ENCODE assay signal across 25 mouse cellular contexts in genomic region chr13:117218092-117218491, GRCm38 (mm10). TPM values are rescaled to one million over a fixed set of nuclear protein-coding genes. Genes with fewer than 3 reads are reported as not detected.
DNase-seq lines count a peak whose midpoint lies in the region; ATAC-seq and TF ChIP-seq lines count a peak whose summit lies in the region.
"Had no signal": no experiment of that assay in that cellular context is flagged by ENCODE, and none has a peak within 500 bp of the region (broad histone marks: within the 10 kb centered on the region; RNA-seq: fewer than 3 reads in every experiment).

No protein-coding gene starts in this region.

- H3K27me3 ChIP-seq in spleen, adult 2 months (ENCODE audit: control insufficient read depth, insufficient read depth, low read length): peaks cover 9% of the 10 kb centered on the region
- H3K27me3 ChIP-seq in hindbrain, embryonic 11.5 days (ENCODE audit: control insufficient read depth, insufficient read depth, low read length): no peaks in the 10 kb centered on the region
- H3K27me3 ChIP-seq in kidney, adult 2 months (replicated peaks; ENCODE audit: control insufficient read depth, insufficient read depth, low read length): 0 out of 2 replicates have a peak, but pooled peaks cover 2% of the 10 kb centered on the region
- H3K27me3 ChIP-seq: forebrain, embryonic 13.5 days; heart, embryonic 12.5 days; hindbrain, embryonic 13.5 days; neural tube, embryonic 12.5 days had no signal

- TF ChIP-seq CTCF in spleen, adult 2 months (IDR thresholded peaks at IDR 0.05; ENCODE audit: extremely low read depth, insufficient read depth, insufficient read length, insufficient replicate concordance): no peak
- no peak for TF ChIP-seq CTCF in kidney, adult 2 months (conservative IDR thresholded peaks at IDR 0.05; ENCODE audit: insufficient read depth, insufficient read length, low read depth, low read length)

- peak overlapping the region; percentile 68 for H3K27ac ChIP-seq in spleen, adult 2 months (ENCODE audit: insufficient read depth, low read length)
- H3K27ac ChIP-seq in hindbrain, embryonic 11.5 days (ENCODE audit: low read depth, low read length): no peak overlapping the region
- H3K27ac ChIP-seq in kidney, adult 2 months (ENCODE audit: insufficient read depth, low read depth, low read length): no peak overlapping the region
- H3K27ac ChIP-seq: embryonic facial prominence, embryonic 13.5 days; forebrain, embryonic 13.5 days; hindbrain, embryonic 13.5 days; neural tube, embryonic 12.5 days had no signal

- no peak overlapping the region for H3K9ac ChIP-seq in hindbrain, embryonic 11.5 days (ENCODE audit: low read depth, low read length)
- H3K9ac ChIP-seq: embryonic facial prominence, embryonic 13.5 days; forebrain, embryonic 13.5 days; heart, embryonic 12.5 days; hindbrain, embryonic 13.5 days; neural tube, embryonic 12.5 days had no signal

- 82% methylated on average over 2 of the region's 2 CpGs for WGBS in spleen, adult 2 months
- WGBS in hindbrain, embryonic 11.5 days: 85% methylated on average over 2 of the region's 2 CpGs
- 93% methylated on average over 2 of the region's 2 CpGs for WGBS in kidney, adult 2 months

- no peak overlapping the region for H3K4me2 ChIP-seq in hindbrain, embryonic 11.5 days (replicated peaks; ENCODE audit: low read depth, low read length)
- H3K4me2 ChIP-seq: embryonic facial prominence, embryonic 13.5 days; forebrain, embryonic 13.5 days; heart, embryonic 12.5 days; hindbrain, embryonic 13.5 days; neural tube, embryonic 12.5 days had no signal

- no peak overlapping the region for H3K4me3 ChIP-seq in spleen, adult 2 months (ENCODE audit: extremely low read depth, insufficient read depth, insufficient read length)
- H3K4me3 ChIP-seq in hindbrain, embryonic 11.5 days (ENCODE audit: low read depth, low read length): no peak overlapping the region
- H3K4me3 ChIP-seq in kidney, adult 2 months (ENCODE audit: insufficient read depth, low read depth, low read length): no peak overlapping the region
- H3K4me3 ChIP-seq: embryonic facial prominence, embryonic 13.5 days; forebrain, embryonic 13.5 days; heart, embryonic 12.5 days; hindbrain, embryonic 13.5 days; neural tube, embryonic 12.5 days had no signal

- no peak for ATAC-seq in hindbrain, embryonic 11.5 days (ENCODE audit: low FRiP score)
- ATAC-seq: forebrain, embryonic 13.5 days had no signal

- no peaks in the 10 kb centered on the region for H3K9me3 ChIP-seq in hindbrain, embryonic 11.5 days (ENCODE audit: control insufficient read depth, low read length)
- H3K9me3 ChIP-seq: embryonic facial prominence, embryonic 13.5 days; forebrain, embryonic 13.5 days; heart, embryonic 12.5 days; hindbrain, embryonic 13.5 days; neural tube, embryonic 12.5 days had no signal

- H3K36me3 ChIP-seq in spleen, adult 2 months (ENCODE audit: control insufficient read depth, insufficient read depth, low read length): no peaks in the 10 kb centered on the region
- no peaks in the 10 kb centered on the region for H3K36me3 ChIP-seq in hindbrain, embryonic 11.5 days (ENCODE audit: control insufficient read depth, insufficient read depth, low read length)
- H3K36me3 ChIP-seq in kidney, adult 2 months (ENCODE audit: control insufficient read depth, insufficient read depth, low read length): no peaks in the 10 kb centered on the region
- H3K36me3 ChIP-seq: embryonic facial prominence, embryonic 13.5 days; heart, embryonic 12.5 days; hindbrain, embryonic 13.5 days; neural tube, embryonic 12.5 days had no signal

- DNase-seq in spleen, adult 2 months (ENCODE audit: low read depth in 1 of 2, low spot score in 2 of 2): no peak
- DNase-seq in spleen, postnatal 14 days (ENCODE audit: low spot score in 2 of 2): no peak
- peak; percentile 44 for DNase-seq in c-Kit-negative CD71-positive TER-119-positive erythroid progenitor cells, embryonic 14.5 days (ENCODE audit: low read depth, low spot score)
- DNase-seq in thymus, postnatal 10 days (ENCODE audit: low spot score in 2 of 2): peak; percentile 46 to 60
- no peak for DNase-seq in hindbrain, embryonic 11.5 days (ENCODE audit: low spot score)
- DNase-seq in adipocyte (ENCODE audit: low spot score): no peak
- no peak for DNase-seq in kidney, adult 2 months
- DNase-seq: adrenal gland, adult 2 months; cerebellum, adult 2 months; cerebellum, postnatal 25 days; embryo, embryonic 11 days; heart, postnatal 14 days; kidney, adult 18-20 months; kidney, postnatal 10 days; lung, postnatal 4 days; midbrain, embryonic 14.5 days; right cerebral cortex, postnatal 14 days; spleen, adult 18-20 months had no signal

- H3K4me1 ChIP-seq in spleen, adult 2 months (ENCODE audit: control insufficient read depth, insufficient read depth, insufficient read length): peaks cover 11% of the 10 kb centered on the region
- no peaks in the 10 kb centered on the region for H3K4me1 ChIP-seq in hindbrain, embryonic 11.5 days (replicated peaks; ENCODE audit: control insufficient read depth, insufficient read depth, low read length)
- no peaks in the 10 kb centered on the region for H3K4me1 ChIP-seq in kidney, adult 2 months (ENCODE audit: control insufficient read depth, insufficient read depth, low read length)

- no peak for TF ChIP-seq POLR2A in spleen, adult 2 months (IDR thresholded peaks at IDR 0.05; ENCODE audit: low read depth, low read length)
- TF ChIP-seq POLR2A in kidney, adult 2 months (IDR thresholded peaks at IDR 0.05; ENCODE audit: low read depth, low read length): no peak

RNA-seq across cellular contexts. Expression of gene Gm17509, which starts 2.8 kb away (rescaled TPM):
- 0.15 and 0.38 TPM in 2 replicates for polyA plus RNA-seq in spleen, adult 2 months (2012; rRNA removed)
- polyA plus RNA-seq in hindbrain, embryonic 11.5 days (2014; fragmentation: Nextera tagmentation; extraction: Ambion mirVana): 0.46 and 0.80 TPM in 2 replicates
- 0.04 TPM in 1 of 2 replicates, not detected in the other for polyA plus RNA-seq in kidney, adult 2 months (2012; rRNA removed)
- polyA plus RNA-seq: liver, adult 2 months; lung, embryonic 16.5 days had no signal

RNA-seq across cellular contexts. Expression of gene Emb, which starts 9.8 kb away (rescaled TPM):
- polyA plus RNA-seq in spleen, adult 2 months (2012; rRNA removed): 19.2 and 25.2 TPM in 2 replicates
- polyA plus RNA-seq in hindbrain, embryonic 11.5 days (2014; fragmentation: Nextera tagmentation; extraction: Ambion mirVana): 27.4 and 27.8 TPM in 2 replicates
- 13.7 and 15.3 TPM in 2 replicates for polyA plus RNA-seq in kidney, adult 2 months (2012; rRNA removed)

Comparison
In these comparisons a context has a peak if more than half of its experiments do, and no peak if none do; other contexts are left out.
1. DNase-seq: peak in c-Kit-negative CD71-positive TER-119-positive erythroid progenitor cells, embryonic 14.5 days (single experiment) and thymus, postnatal 10 days (2 of 2); none in spleen, adult 2 months (0 of 2), spleen, postnatal 14 days (0 of 2), hindbrain, embryonic 11.5 days (single experiment), adipocyte (single experiment) and kidney, adult 2 months (single experiment).